Mouse (Mus musculus): ENCODE results near the gene Cc2d2b. TPM values are rescaled to one million over a fixed set of nuclear protein-coding genes. Genes with fewer than 3 reads are reported as not detected.

Cc2d2b gene
- total RNA-seq, 4 experiments from 2014 or later, result not detected

DNA sequence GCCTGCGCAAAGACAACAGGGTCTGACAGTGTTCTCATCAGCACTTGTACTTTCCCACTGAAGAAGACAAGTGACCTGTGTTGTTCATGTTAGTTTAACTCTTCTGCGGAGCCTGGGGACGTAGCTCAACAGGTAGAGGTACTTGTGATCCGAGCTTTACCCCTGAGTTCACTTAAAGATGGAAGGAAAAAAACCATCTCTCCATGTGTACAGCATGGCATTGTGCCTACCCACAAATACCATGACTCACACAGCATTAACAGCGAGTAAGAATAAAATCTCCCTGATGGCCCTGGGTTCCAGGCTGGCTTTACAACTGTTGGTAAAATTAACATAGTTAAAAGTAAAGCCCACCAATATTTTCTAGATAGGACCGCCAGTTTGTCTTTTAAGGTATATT is 85.9 kb downstream of the Cc2d2b start:
- no peak for DNase-seq

DNA sequence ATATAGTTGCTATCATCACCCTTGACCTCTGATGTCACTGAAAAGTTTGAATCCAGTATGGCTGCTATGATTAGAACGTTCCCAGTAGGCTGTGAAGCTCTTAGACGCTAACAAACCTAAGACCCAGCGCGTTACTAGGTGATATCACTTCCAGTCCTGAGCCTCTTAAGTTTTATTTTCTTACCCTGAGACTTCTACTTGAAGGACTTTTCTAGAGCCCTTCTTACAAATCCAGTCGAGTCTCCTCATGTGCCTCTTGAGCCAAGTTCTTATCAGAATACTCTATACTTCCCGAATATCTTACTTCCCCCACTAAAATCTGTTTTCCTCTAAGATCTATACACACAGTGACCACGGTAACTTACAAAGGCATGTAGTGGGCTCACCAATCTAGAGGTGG is 89.7 kb downstream of the Cc2d2b start:
- DNase-seq, result no peak

DNA sequence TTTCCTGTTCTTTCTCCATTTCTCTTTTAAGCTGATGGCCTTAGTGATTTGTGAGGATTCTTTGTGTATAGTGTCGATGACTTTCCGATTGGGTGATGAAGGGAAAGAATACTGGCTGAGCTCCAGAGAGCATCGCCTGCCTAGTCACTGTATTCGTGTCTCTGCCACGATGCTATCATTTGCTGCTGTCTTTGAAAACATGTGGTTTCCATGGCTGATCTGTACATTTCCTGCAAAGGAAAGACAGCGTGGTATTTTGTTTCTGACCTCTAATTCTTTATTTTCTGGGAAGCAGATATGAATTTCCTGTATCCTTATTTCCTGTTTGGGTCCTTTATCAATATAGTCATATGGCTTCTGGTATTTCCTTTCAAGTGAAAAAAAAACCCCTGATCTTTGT is 91.8 kb downstream of the Cc2d2b start:
- DNase-seq, result no peak

DNA sequence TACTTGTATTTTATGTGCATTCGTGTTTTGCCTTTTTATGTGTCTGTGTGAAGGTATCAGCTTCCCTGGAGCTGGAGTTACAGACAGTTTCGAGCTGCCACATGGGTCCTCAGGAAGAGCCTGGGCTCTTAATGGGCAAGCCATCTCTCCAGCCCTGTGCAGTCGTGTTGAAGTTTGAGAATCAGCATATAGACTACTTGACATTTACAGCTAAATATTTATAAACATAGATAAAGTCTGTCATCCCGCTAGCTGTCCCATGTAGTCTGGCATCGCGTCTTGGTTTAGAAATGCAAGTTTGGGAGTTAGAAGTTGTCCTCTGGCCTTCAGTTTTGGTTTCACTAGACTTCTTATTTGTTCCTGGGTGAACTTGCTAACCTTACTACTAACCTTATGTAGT is 92.5 kb downstream of the Cc2d2b start:
- no peak for DNase-seq

DNA sequence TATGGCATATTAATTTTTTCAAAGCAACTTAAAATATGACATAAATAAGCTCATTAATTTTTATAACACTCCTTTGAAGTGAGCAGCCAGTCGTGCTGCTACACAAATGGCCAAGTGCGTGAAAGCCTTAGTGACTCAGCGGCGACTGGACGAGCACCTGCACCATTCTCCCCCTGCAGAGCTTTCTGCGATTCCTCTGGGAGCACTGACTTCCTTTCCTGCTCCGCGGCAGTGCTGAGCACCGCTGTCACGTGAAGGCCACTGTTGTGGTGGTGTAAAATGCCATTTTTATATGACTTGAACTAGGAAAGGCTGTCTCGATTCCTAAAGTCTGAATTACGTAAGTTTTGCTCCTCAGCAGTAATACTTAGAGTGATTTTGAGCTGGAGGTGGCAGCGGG is 93.0 kb downstream of the Cc2d2b start:
- no peak for DNase-seq

DNA sequence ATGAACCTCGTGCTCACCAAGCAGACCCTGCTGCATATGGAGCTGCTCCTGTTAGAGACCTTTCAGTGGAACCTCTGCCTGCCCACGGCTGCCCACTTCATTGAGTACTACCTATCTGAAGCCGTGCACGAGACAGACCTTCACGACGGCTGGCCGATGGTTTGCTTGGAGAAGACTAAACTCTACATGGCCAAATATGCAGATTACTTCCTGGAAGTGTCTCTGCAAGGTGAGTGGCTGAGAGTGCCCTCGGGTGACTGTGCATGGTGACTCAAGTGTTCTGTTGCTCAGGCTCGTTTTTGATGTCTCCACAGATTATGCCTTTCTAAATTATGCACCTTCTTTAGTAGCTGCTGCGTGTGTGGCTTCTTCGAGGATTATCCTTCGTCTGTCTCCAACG is 96.2 kb downstream of the Cc2d2b start:
- DNase-seq, result peak; percentile 24

DNA sequence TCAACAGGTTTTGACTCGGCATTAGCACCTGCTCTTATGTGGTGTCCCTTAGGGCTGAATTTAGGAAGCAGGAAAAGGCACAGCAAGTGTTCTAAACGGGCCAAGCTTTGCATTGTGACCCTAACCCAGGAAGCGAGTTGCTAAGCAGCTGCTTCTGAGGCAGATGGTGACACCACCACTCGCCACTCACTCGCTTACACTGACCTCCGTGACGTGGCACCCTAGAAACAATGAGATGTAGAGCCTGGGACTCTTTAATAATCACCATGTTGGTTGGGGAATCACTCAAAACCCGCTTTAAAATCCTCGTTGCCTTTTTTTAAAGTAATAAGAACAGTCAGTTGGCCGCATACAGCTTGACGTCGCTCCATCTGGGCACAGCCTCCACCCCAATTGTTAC is 100.8 kb downstream of the Cc2d2b start:
- no peak for DNase-seq

DNA sequence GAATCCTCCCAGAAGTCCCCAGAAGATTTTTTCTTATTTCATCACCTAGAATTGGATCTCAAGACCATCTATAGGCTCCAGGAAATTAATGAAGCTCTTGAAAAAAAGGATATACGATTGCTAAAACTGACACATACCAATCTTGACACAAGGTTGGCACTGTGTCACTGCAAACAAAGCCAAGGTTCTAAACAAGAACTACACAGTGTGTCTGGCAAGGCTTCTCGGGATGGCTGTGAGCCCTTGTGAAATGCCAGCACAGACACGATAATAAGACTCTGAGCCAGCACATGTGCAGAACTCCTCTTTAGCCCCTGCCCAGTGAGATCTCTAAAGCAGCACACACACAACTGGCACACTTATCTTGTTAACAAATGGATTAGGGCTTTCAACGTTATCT is 111.0 kb downstream of the Cc2d2b start:
- no peak for DNase-seq

DNA sequence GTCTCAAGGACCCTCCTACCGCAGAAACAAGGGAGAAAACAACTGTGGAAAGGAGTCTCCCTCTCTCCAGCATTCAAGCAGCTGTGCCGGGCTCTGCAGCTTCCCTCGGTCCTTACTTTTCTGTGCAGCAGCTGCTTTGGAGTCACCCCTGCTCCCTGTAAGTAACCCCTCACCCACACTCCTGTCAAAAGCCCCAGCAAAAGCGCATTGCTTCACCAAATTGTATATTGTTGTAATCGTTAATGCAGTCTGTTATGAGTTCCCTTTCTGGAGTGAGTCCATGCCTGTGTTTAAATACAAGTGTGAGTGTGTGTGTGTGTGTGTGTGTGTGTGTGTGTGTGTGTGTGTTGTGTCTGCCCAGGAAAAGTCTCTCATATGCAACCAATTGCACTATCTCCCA is 119.7 kb downstream of the Cc2d2b start:
- no peak for DNase-seq

DNA sequence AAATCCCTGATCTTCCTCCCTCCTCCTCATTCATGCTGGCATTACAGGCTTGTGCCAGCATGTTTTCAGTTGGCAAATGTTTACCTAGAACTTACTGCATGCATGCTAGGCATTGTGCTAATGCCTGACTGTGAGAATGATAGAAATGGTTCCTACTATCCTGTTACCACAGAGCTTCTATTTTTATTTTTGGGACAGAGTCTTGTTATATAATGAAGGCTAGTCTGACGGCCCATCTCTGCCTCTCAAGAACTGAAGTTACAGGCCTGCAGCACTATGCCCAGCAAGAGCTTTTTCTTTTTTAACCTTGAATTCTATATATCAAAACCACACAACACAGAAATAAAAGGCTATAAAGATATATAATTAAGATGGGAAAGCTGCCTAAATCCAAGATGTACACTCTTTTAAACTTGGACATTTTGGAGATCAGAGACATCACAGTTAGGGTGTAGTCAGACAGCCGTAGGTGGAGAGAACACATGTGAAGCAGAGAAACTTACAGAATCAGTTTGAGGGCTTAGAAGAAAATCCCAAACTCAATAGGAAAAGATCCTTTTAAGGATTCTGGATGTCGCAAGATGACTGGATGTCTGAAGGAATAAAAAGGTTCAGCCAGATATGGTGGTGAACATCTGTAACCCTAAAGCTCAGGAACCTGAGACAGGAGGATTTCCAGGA is 121.0 kb downstream of the Cc2d2b start:
- DNase-seq, result no peak

DNA sequence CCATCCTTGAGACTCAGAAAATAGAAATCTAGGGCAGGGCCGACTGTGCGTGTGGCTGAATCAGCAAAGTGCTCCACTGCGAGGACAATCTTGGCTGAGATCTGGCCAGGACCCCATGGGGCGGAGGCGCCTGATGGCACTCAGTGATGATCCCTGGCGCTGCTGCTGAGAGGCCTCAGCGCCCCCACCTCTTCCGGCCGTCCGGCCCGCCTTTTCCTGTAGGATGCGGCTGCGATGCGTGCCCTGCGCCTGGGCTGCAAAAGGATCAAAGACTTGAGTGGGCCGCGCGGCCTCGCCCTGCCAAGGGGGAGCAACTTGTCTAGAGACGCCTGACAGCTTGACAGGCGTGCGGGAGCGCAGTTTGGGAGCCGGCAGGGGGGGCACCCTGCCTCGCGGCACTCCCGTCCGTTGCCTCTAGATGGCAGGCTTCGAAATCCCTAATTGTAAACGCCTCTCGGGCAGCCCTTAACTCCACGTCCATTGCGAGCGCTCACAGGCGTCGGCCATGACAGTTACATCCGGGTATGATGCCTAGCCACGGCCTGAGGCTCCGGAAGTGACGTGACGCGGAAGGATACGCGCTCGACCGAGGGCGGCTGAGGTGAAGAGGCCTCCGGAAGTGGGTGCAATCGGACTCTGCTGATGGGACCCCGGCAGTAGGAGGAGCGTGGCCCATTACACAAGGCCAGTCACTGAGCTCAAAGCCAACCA is 124.6 kb downstream of the Cc2d2b start:
- DNase-seq, result peak; percentile 77

Other genes starting within 250 kb of the Cc2d2b start
- 100 to 1,000 TPM in 1 of 4 experiments, 10 to 100 TPM in 3; 48.2 to 120 (median 68.1) TPM for gene Sorbs1, start 235.0 kb upstream of the Cc2d2b start, total RNA-seq (2022)
- 10 to 100 TPM; 12.2 to 36.5 (median 16.9) TPM for gene Aldh18a1, start 160.3 kb upstream of the Cc2d2b start, total RNA-seq (2022)
- gene Tctn3, start 136.5 kb upstream of the Cc2d2b start, total RNA-seq (2022), result 10 to 100 TPM in 2 of 4 experiments, 1 to 10 TPM in 2; 6.8 to 12.1 (median 8.9) TPM
- gene Entpd1, start 136.4 kb upstream of the Cc2d2b start, total RNA-seq (2022), result 10 to 100 TPM; 27.5 to 34.8 (median 31.5) TPM
- 10 to 100 TPM in 1 of 4 experiments, 1 to 10 TPM in 3; 6.2 to 11.6 (median 6.9) TPM for gene Ccnj, start 82.5 kb downstream of the Cc2d2b start, total RNA-seq (2022)
- gene Zfp518a, start 146.0 kb downstream of the Cc2d2b start, total RNA-seq (2022), result 10 to 100 TPM; 11.8 to 14.3 (median 13.9) TPM
- 1 to 10 TPM; 1.2 to 4.8 (median 3.1) TPM for gene Blnk, start 245.8 kb downstream of the Cc2d2b start, total RNA-seq (2022)